Mouse (Mus musculus) lung, postnatal 0 days (tissue): ENCODE measurements around the gene Zfand2b. TPM values are rescaled to one million over a fixed set of nuclear protein-coding genes. Genes with fewer than 3 reads are reported as not detected.

Experiments
- ATAC-seq: fragments of 200-750 bp; cut with Nextera tagmentation; 2 replicates; pipeline ENCODE4 v1.8.0; 2017; ENCODE audit warnings: moderate library complexity
- DNase-seq: peaks from one replicate; pipeline ENCODE4 v3.0.0-alpha.2; 2016; ENCODE audit warnings: low spot score
- H3K27ac ChIP-seq: fragments of 300-500 bp; sonication (generic); 2 replicates; pipeline ENCODE4 v1.5.1; 2014; ENCODE audit warnings: antibody characterized with exemption, mild to moderate bottlenecking, low read length, mixed read lengths
- H3K27me3 ChIP-seq: fragments of 300-500 bp; sonication (generic); replicated peaks from 2 replicates; pipeline ENCODE4 v1.6.1; 2014; ENCODE audit warnings: low read length, mixed read lengths; ENCODE audit not compliant: insufficient read depth
- H3K36me3 ChIP-seq: fragments of 300-500 bp; sonication (generic); 2 replicates; pipeline ENCODE4 v1.6.1; 2014; ENCODE audit warnings: low read length, mixed read lengths; ENCODE audit not compliant: insufficient read depth
- H3K4me1 ChIP-seq: fragments of 300-500 bp; sonication (generic); 2 replicates; pipeline ENCODE4 v1.6.1; 2014; ENCODE audit warnings: antibody characterized with exemption, low read depth, low read length, mixed read lengths; ENCODE audit not compliant: insufficient read depth
- H3K4me2 ChIP-seq: fragments of 300-500 bp; sonication (generic); replicated peaks from 2 replicates; pipeline ENCODE4 v1.6.1; 2014; ENCODE audit warnings: low read depth, mild to moderate bottlenecking, low read length, moderate library complexity, mixed read lengths
- H3K4me3 ChIP-seq: fragments of 300-500 bp; sonication (generic); 2 replicates; pipeline ENCODE4 v1.5.1; 2014; ENCODE audit warnings: low read depth, low read length
- H3K9ac ChIP-seq: fragments of 300-500 bp; sonication (generic); replicated peaks from 2 replicates; pipeline ENCODE4 v1.6.1; 2014; ENCODE audit warnings: low read depth, mild to moderate bottlenecking
- H3K9me3 ChIP-seq: fragments of 300-500 bp; sonication (generic); 2 replicates; pipeline ENCODE4 v1.6.1; 2016; ENCODE audit warnings: low read length, mixed read lengths
- CTCF ChIP-seq: IDR thresholded peaks from 2 replicates; pipeline ENCODE4 v1.5.1; 2016; ENCODE audit warnings: antibody characterized with exemption, mild to moderate bottlenecking
- EP300 ChIP-seq: IDR thresholded peaks from 2 replicates; pipeline ENCODE4 v1.6.1; 2016; ENCODE audit warnings: antibody characterized with exemption, mild to moderate bottlenecking, control low read depth
- WGBS: fragments of 180-500 bp; shearing (Covaris S2); extraction: QIAGEN DNeasy Blood & Tissue Kit; methylation state at CpG from one replicate; pipeline ENCODE4 v1.1.7; 2014; 5-methylcytosine and 5-hydroxymethylcytosine counted together
- polyA plus RNA-seq: library from polyadenylated mRNA; unstranded; fragments of >200 nt; fragmentation: Nextera tagmentation; extraction: Ambion mirVana; gene quantifications from 2 replicates; pipeline ENCODE4 v1.2.1, GENCODE M21; 2015

Zfand2b gene
- polyA plus RNA-seq, 1 experiment from 2014 or later: 56.1 TPM

DNA sequence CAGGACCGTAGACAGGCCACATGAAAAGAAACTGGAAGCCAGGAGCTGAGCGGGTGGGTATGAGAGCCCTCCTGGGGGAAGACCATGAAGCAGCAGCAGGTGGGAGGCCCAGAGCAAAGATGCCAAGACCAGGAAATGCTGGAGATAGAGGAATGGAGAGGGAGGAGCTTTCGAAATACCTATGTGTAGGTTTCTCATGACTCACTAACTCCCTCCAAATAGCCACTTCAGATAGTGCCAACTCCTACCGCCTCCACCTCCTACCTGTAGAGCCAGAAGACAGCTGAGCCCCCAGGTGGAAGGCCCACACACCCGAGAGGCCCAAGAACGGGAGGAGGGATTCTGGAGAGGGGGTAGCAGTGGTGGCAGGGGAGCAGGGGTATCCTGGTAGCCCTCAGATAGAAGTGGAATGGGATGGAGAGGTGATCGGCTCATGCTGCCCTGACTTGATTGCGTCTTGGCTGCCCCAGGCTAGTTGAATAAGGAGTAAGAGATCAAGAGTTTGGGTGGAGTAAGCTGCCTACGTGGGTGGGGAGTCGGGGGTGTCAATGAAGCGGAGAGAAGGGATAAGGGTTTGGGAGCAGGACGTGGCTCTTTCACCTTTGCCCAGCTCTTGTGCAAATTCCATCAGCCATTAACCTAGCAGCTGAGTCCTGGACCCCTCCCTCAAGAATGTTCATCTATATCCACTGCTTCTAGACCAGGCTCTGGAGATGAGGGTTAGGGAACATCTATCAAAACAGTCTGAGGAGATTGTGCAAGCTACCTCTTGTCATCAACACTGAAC lies 34.8 kb upstream of the Zfand2b start, which contains the start of gene Slc23a3:
Gene Slc23a3 (minus strand): TSS at position 470 of the 787 bp plus-strand sequence.
- Histone ChIP-seq H3K4me2 (peak within 1 kb of the TSS; percentile 14; the same call in 1 of the 2 replicates), H3K4me1 (no peaks in the 10 kb centered on the region), H3K27me3 (no peaks in the 10 kb centered on the region), H3K36me3 (peaks cover 24% of the 10 kb centered on the region), H3K27ac (no peak within 1 kb of the TSS), H3K4me3 (no peak within 1 kb of the TSS), H3K9me3 (no peaks in the 10 kb centered on the region), H3K9ac (no peak within 1 kb of the TSS)
- TF ChIP-seq CTCF: no peak
- no peak for TF ChIP-seq EP300
- ATAC-seq (peak; percentile 62), DNase-seq (peak; percentile 57)
- 45% methylated on average over 12 of the region's 12 CpGs for WGBS

DNA sequence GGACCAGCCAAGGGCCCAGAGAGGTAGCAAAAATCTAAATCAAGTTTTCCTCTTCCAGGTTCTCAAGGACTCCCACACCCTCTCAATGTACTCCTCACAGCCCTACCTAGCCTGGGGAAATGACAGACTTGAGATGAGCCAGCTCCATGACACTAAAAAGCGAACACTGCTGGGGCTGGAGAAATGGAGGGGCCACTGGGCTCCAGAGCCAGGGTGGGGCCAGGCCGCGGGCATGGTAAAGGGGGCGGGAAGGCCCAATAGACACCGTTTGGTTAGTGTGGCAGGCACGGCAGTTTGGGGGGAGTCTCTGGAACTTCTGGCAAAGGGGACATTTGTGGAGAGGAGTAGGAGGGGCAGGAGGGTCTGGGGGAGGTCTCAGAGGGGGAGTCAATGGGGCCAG lies 32.2 kb upstream of the Zfand2b start:
- TF ChIP-seq CTCF: no peak
- no peak for TF ChIP-seq EP300
- Histone ChIP-seq H3K36me3 (peaks cover 24% of the 10 kb centered on the region), H3K9me3 (no peaks in the 10 kb centered on the region), H3K4me2 (no peak overlapping the region), H3K9ac (no peak overlapping the region), H3K27me3 (no peaks in the 10 kb centered on the region), H3K27ac (no peak overlapping the region), H3K4me1 (no peaks in the 10 kb centered on the region; the same call in 1 of the 2 replicates), H3K4me3 (no peak overlapping the region)
- 73% methylated on average over 6 of the region's 6 CpGs for WGBS
- ATAC-seq (no peak), DNase-seq (no peak)

GRCm38 (mm10) chr1:75136730-75137129 lies 31.7 kb upstream of the Zfand2b start:
- Histone ChIP-seq H3K4me1 (no peaks in the 10 kb centered on the region; the same call in 1 of the 2 replicates), H3K36me3 (peaks cover 24% of the 10 kb centered on the region)
- 49% methylated on average over 3 of the region's 3 CpGs for WGBS

DNA sequence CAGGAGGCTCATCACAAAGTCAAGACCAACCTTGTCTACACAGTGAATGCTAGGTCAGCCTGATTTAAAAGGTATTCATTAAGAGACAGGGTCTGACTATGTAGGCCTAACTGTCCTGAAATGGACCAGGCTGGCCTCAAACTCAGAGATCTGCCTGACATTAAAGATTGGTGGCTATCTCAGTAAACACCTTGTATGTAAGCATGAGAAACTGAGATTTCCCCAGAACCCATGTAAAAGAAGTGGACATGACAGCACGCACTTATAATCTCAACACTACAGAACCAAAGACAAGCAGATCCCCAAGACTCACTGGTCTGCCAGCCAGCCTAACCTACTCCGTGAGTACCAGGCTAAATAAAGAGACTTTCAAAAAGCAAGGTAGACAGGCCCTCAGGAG lies 30.0 kb upstream of the Zfand2b start:
- TF ChIP-seq EP300: no peak
- TF ChIP-seq CTCF: no peak
- WGBS: 93% methylated on average over 2 of the region's 2 CpGs
- no peak overlapping the region for H3K4me2 ChIP-seq
- DNase-seq (no peak), ATAC-seq (no peak)
- peaks cover 4% of the 10 kb centered on the region; the same call in 1 of the 2 replicates for H3K4me1 ChIP-seq
- H3K27me3 ChIP-seq: no peaks in the 10 kb centered on the region
- no peaks in the 10 kb centered on the region for H3K9me3 ChIP-seq
- H3K9ac ChIP-seq: no peak overlapping the region
- H3K27ac ChIP-seq: no peak overlapping the region
- H3K4me3 ChIP-seq: no peak overlapping the region
- H3K36me3 ChIP-seq: peaks cover 24% of the 10 kb centered on the region

More at GRCm38 (mm10) chr1:75136730-75137129, 31.7 kb upstream of the Zfand2b start:
- no peak overlapping the region for H3K9ac ChIP-seq
- no peak for ATAC-seq
- no peak for DNase-seq
- H3K4me2 ChIP-seq: no peak overlapping the region
- H3K27ac ChIP-seq: no peak overlapping the region
- H3K27me3 ChIP-seq: no peaks in the 10 kb centered on the region
- H3K4me3 ChIP-seq: no peak overlapping the region
- no peaks in the 10 kb centered on the region for H3K9me3 ChIP-seq
- no peak for TF ChIP-seq EP300
- TF ChIP-seq CTCF: no peak

DNA sequence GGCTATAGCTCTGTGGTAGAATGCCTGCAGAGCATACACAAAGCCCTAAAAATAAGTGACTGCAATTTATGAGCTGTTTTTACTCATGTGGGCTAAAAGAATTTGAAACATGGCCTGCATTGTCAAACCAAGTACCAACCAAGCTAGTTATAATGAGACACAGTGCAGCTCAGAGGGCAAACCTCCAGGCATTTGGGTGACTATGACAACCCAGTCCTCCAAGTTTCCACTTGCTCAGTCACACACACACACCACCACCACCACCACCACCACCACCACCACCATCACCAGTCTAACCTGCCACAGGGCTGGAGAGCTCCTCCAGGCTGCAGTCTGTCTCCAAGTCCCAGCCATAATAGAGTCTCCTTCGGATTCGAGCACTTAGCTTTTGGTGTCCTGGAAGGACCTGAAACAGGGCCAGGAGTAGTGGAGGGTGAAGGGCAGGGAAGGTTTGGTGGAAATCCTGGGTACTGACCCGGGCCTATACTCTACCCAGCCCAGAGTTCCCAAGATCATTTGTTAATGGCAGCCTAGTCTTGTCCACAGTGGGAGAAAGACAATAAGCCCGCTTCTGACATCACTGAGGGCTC lies 27.8 kb upstream of the Zfand2b start:
- no peak for TF ChIP-seq CTCF
- no peak for TF ChIP-seq EP300
- Histone ChIP-seq H3K27ac (peak overlapping the region; percentile 98), H3K4me3 (peak overlapping the region; percentile 81), H3K9me3 (no peaks in the 10 kb centered on the region), H3K4me2 (peak overlapping the region; percentile 89), H3K4me1 (peaks cover 4% of the 10 kb centered on the region; the same call in 1 of the 2 replicates), H3K36me3 (peaks cover 24% of the 10 kb centered on the region), H3K9ac (peak overlapping the region; percentile 77), H3K27me3 (no peaks in the 10 kb centered on the region)
- WGBS: 45% methylated on average over 4 of the region's 4 CpGs
- peak; percentile 38 for DNase-seq
- ATAC-seq: no peak

DNA sequence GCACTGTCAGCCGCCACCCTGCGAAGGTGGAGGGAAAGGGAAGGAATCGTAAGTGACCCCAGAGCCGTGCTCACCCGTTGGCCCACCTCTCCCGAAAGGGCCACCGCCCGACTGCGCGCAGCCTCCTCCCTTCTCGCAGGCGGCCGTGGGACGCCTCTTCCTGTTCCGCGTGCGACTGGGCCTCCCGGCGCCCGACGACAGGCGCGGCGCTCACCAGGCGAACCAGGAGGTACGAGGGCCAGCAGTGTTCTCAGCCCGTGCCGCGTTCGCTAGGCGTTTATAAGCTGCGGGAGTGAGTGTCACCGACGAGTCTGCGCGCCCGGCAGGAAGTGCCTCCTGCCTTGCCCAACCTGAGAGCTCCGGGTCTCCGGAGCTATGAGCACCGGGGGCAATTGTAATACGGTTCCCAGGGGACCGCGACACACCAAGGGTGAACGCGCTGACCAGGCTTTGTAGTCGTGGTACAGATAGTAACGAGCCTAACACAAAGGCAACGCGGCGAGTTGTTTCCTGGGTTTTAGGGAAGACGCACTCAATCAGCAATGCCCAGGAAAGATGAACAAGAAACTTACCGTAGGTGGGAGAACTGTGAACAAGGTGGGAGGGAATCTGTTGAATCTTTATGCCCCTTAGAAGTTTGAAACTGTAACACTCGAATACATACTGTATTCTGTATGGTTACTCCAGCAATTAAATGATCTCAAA lies 26.8 kb upstream of the Zfand2b start:
- Histone ChIP-seq H3K27ac (peak overlapping the region; percentile 98), H3K27me3 (no peaks in the 10 kb centered on the region), H3K9ac (peak overlapping the region; percentile 77), H3K4me1 (peaks cover 4% of the 10 kb centered on the region; the same call in 1 of the 2 replicates), H3K4me2 (peak overlapping the region; percentile 89), H3K9me3 (no peaks in the 10 kb centered on the region), H3K36me3 (peaks cover 20% of the 10 kb centered on the region), H3K4me3 (peak overlapping the region; percentile 81)
- ATAC-seq (peak; percentile 53), DNase-seq (peak; percentile 81)
- no peak for TF ChIP-seq CTCF
- no peak for TF ChIP-seq EP300
- WGBS: 0% methylated on average over 53 of the region's 53 CpGs
